Mouse (Mus musculus) telencephalon, adult 2 months (tissue): ENCODE results near the gene Gm28551.

Source experiments
- DNase-seq: peaks from one replicate; pipeline ENCODE4 v3.0.0-alpha.2; 2011; ENCODE audit warnings: low read depth, low spot score

Gm28551 gene

DNA sequence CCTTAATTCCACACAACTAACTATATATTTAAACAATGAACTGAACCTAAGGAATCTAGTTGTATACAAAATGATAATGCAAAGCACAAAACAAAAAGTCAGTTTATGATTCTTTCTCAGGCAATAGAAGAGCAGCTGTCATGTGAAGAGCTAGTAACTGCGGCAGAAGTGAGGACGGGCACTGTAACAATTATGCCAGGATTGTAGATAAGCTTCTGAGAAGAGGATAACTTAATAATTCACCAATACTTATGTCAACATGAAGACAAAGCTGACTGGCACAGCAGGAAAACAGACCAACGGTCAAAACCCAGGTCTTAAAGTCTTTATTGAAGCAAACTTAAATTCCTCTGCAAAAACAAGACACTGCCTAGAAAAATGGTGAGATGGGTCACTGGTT is 61.3 kb downstream of the Gm28551 start:
- DNase-seq = no peak
